Mouse (Mus musculus): ENCODE measurements around the gene Bhlhe23. TPM values are rescaled to one million over a fixed set of nuclear protein-coding genes. Genes with fewer than 3 reads are reported as not detected.

Bhlhe23 gene
- polyA plus RNA-seq, 1 experiment from 2014 or later, result not detected

- no peak for DNase-seq
- Histone ChIP-seq H3K4me3 (replicated peaks) (no peak overlapping the region), H3K27me3 (peaks cover 16% of the 10 kb centered on the region; the same call in 1 of the 2 replicates), H3K4me2 (no peak overlapping the region), H3K27ac (no peak overlapping the region), H3K4me1 (replicated peaks) (no peaks in the 10 kb centered on the region), H3K9ac (no peak overlapping the region), H3K36me3 (no peaks in the 10 kb centered on the region), H3K9me3 (replicated peaks) (no peaks in the 10 kb centered on the region)
- 51% methylated on average over 7 of the region's 7 CpGs for WGBS (ENCODE audit: insufficient replicate concordance)
- ATAC-seq (ENCODE audit: low read depth), result no peak
Measured at GRCm38 (mm10) chr2:180765713-180766112, 11.0 kb downstream of the Bhlhe23 start.

DNA sequence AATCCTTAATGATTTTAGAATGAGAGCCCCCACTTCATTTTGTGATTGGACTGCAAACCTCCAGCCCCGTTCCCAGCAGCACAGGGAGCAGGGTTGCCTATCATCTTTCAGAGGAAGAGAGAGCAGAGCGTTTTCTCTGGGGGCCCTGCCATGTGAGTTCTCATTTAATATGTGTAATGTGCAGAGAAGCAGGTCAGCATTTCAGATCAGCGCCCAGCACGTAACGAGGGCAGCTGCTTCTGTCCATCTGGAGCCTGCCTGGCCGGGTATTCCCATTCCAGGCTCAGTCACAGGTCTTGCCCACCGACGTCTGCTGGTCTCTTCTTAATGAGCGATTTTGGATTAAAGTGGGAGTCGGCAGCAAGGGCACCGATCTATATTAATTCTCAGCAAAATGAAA, 11.7 kb downstream of the Bhlhe23 start:
- DNase-seq (no peak), ATAC-seq (ENCODE audit: low read depth) (no peak)
- H3K36me3 ChIP-seq, result no peaks in the 10 kb centered on the region
- WGBS (ENCODE audit: insufficient replicate concordance), result 66% methylated on average over 11 of the region's 11 CpGs
- no peak overlapping the region for H3K9ac ChIP-seq
- H3K4me3 ChIP-seq (replicated peaks), result no peak overlapping the region
- H3K27ac ChIP-seq, result no peak overlapping the region
- H3K4me2 ChIP-seq, result no peak overlapping the region
- 0 out of 2 replicates have a peak, but pooled peaks cover 12% of the 10 kb centered on the region for H3K27me3 ChIP-seq
- no peaks in the 10 kb centered on the region for H3K4me1 ChIP-seq (replicated peaks)
- H3K9me3 ChIP-seq (replicated peaks), result no peaks in the 10 kb centered on the region

DNA sequence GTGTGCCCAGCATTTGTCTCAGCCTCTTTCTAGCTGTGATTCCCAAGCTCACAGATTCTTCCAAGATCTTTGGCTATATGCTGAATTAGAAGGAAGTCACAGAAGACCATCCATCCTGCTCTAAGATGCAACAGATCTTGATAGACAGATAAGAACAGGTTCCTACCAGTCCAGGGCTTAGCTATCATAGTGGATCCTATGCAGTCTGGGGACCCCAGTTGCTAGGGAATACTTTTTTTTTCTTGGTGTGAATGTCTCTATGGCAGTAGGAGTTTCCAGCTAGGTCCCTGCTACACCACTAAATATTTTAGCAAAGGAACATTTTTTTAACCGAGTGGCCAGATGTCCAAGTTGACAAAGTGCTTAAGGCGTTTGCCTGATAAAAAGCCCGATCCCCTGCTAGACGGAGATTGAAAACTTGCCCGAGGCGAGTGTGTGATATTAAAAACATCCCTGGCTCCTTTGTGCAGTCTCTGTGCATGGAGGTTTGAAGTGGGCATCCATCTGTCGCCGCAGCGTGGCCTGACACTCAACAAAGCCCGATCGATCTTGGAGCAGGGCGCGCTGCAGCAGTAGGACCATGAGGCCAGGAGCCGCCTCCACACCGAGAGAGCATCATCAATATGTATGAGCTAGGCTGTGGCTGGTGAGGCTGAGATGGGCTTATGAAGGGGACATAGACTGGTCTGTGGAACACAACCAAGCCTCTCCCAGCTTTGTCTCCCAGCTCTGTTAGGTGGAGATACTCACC, 18.0 kb downstream of the Bhlhe23 start:
- H3K27me3 ChIP-seq, result 0 out of 2 replicates have a peak, but pooled peaks cover 11% of the 10 kb centered on the region
- DNase-seq (no peak), ATAC-seq (ENCODE audit: low read depth) (no peak)
- H3K36me3 ChIP-seq, result no peaks in the 10 kb centered on the region
- no peak overlapping the region for H3K9ac ChIP-seq
- no peaks in the 10 kb centered on the region for H3K9me3 ChIP-seq (replicated peaks)
- H3K4me3 ChIP-seq (replicated peaks), result no peak overlapping the region
- H3K4me1 ChIP-seq (replicated peaks), result no peaks in the 10 kb centered on the region
- 50% methylated on average over 15 of the region's 15 CpGs for WGBS (ENCODE audit: insufficient replicate concordance)
- no peak overlapping the region for H3K4me2 ChIP-seq
- no peak overlapping the region for H3K27ac ChIP-seq

GRCm38 (mm10) chr2:180756786-180757185, 19.9 kb downstream of the Bhlhe23 start:
- H3K4me2 ChIP-seq, result no peak overlapping the region
- 0 out of 2 replicates have a peak, but pooled peaks cover 7% of the 10 kb centered on the region for H3K27me3 ChIP-seq
- no peak overlapping the region for H3K27ac ChIP-seq
- WGBS (ENCODE audit: insufficient replicate concordance), result 25% methylated on average over 2 of the region's 2 CpGs
- H3K36me3 ChIP-seq, result no peaks in the 10 kb centered on the region
- no peak overlapping the region for H3K9ac ChIP-seq
- H3K4me1 ChIP-seq (replicated peaks), result no peaks in the 10 kb centered on the region
- no peak overlapping the region for H3K4me3 ChIP-seq (replicated peaks)
- no peak for DNase-seq
- no peaks in the 10 kb centered on the region for H3K9me3 ChIP-seq (replicated peaks)
- no peak for ATAC-seq (ENCODE audit: low read depth)

DNA sequence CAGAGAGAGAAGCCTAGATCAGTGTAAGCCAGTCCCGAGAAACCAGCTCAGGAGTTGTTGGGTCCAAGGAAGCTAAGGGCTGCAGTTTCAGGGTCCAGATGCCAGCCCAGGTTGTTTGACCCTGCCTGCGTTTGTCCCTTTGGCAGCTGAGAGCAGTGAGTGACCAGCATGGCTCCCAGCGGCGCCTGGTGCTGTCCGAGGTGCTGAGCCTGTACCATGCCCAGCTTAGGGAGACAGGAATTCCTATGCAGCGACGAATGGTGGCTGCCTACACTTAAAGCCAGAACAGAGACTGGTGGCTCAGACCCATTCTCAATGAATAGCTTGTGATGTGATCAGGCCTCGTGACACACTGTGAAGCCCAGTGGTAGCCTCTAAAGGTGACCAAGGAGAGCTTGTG, 20.8 kb downstream of the Bhlhe23 start:
- Histone ChIP-seq H3K4me3 (replicated peaks) (no peak overlapping the region), H3K9ac (no peak overlapping the region), H3K27ac (no peak overlapping the region), H3K9me3 (replicated peaks) (no peaks in the 10 kb centered on the region), H3K4me1 (replicated peaks) (no peaks in the 10 kb centered on the region), H3K27me3 (0 out of 2 replicates have a peak, but pooled peaks cover 7% of the 10 kb centered on the region), H3K36me3 (no peaks in the 10 kb centered on the region), H3K4me2 (no peak overlapping the region)
- 3% methylated on average over 8 of the region's 8 CpGs for WGBS (ENCODE audit: insufficient replicate concordance)
- no peak for ATAC-seq (ENCODE audit: low read depth)
- DNase-seq, result no peak

DNA sequence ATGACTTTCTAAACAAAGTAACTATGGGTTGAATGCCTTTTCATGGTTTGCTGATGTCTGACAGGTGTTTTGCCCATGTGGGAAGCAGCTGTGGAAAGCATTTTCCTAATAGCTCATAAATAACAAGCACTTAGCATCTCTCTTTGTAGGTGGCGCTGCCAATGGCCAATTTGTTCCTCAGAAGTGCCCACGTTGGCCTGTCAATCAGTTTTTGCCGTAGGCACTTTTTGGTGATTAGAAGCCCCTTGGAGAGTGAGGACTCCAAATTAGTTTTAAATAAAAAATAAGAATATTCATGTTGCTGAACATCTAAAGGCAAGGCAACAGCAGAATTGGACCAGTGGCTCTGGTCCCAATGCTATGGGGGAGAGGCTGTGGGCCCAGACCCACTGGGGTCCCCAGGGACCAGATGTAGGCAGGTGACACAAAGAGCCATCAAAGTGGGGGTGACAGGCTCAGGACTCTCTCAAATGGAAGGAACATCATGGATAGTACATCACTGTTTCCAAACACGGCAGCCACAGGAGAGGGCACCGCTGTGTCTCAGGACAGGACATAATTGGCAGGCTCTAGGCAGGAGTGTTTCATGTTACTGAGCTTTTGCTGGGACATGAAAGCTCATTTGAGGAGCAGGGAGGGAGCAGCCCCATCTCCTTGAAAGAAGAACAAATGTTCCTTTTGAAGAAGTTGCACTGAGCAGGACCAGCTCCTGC, 21.6 kb downstream of the Bhlhe23 start:
- H3K4me3 ChIP-seq (replicated peaks), result no peak overlapping the region
- no peaks in the 10 kb centered on the region for H3K36me3 ChIP-seq
- DNase-seq (no peak), ATAC-seq (ENCODE audit: low read depth) (no peak)
- H3K9me3 ChIP-seq (replicated peaks), result no peaks in the 10 kb centered on the region
- H3K4me2 ChIP-seq, result no peak overlapping the region
- H3K9ac ChIP-seq, result no peak overlapping the region
- 69% methylated on average over 5 of the region's 5 CpGs for WGBS (ENCODE audit: insufficient replicate concordance)
- H3K27me3 ChIP-seq, result 0 out of 2 replicates have a peak, but pooled peaks cover 7% of the 10 kb centered on the region
- H3K4me1 ChIP-seq (replicated peaks), result no peaks in the 10 kb centered on the region
- no peak overlapping the region for H3K27ac ChIP-seq

DNA sequence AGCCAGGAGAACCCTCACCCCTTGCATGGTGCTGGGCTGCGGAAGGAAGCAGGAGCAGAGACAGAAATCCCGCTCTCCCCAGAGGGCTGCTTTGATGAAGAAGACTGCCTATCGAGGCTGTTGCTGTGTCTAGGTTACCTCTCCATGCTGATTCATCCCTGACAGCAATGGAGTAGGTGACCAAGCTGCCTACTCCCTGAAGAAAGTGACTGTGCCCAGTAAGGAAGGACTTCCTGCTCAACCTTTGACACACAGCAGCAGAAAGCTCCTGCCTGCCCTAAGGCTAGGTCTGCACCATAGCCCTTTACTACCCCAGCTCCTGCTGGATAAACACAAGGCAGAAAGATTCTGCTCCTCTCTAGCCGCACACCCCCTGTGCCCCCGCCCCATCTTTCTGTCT, 27.8 kb downstream of the Bhlhe23 start:
- 43% methylated on average over 5 of the region's 5 CpGs for WGBS (ENCODE audit: insufficient replicate concordance)
- Histone ChIP-seq H3K27me3 (peaks cover 11% of the 10 kb centered on the region; the same call in 1 of the 2 replicates), H3K27ac (no peak overlapping the region), H3K36me3 (no peaks in the 10 kb centered on the region), H3K9me3 (replicated peaks) (no peaks in the 10 kb centered on the region), H3K4me1 (replicated peaks) (no peaks in the 10 kb centered on the region), H3K9ac (no peak overlapping the region), H3K4me2 (no peak overlapping the region), H3K4me3 (replicated peaks) (no peak overlapping the region)
- DNase-seq, result no peak
- no peak for ATAC-seq (ENCODE audit: low read depth)

DNA sequence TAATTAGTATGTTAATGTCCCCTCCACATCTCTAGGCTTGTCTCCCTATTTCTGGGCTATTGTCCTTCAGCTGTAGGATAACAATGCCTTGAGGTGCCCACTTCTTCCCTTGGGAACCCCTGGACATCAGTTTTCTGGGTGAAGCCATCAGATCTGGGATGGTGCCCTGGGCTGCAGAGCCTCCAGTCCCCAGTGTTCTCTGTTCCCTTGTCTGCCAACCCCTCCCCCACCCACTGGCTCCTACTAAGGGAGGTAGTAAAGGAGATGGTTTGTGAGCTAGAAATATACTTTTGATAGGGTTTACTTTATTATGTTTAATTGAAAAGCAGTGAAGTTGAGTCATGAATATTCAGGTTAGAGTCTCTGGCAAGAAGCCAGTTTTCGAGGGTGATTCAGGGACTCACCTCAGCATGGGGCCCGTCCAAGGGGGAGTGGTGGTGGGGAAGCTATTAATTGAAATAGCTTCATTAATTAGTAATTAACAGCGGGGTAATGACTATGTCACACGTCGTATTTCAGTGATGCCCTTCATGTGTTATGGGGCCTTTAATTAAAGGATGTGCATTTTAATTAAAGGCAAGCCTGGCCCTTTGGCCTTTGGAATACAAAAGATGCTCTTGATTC, 30.0 kb downstream of the Bhlhe23 start:
- H3K36me3 ChIP-seq, result no peaks in the 10 kb centered on the region
- no peaks in the 10 kb centered on the region for H3K9me3 ChIP-seq (replicated peaks)
- H3K4me3 ChIP-seq (replicated peaks), result no peak overlapping the region
- H3K27me3 ChIP-seq, result peaks cover 11% of the 10 kb centered on the region; the same call in 1 of the 2 replicates
- WGBS (ENCODE audit: insufficient replicate concordance), result 32% methylated on average over 5 of the region's 5 CpGs
- H3K27ac ChIP-seq, result no peak overlapping the region
- no peak overlapping the region for H3K4me2 ChIP-seq
- ATAC-seq (ENCODE audit: low read depth) (no peak), DNase-seq (no peak)
- no peak overlapping the region for H3K9ac ChIP-seq
- no peaks in the 10 kb centered on the region for H3K4me1 ChIP-seq (replicated peaks)

DNA sequence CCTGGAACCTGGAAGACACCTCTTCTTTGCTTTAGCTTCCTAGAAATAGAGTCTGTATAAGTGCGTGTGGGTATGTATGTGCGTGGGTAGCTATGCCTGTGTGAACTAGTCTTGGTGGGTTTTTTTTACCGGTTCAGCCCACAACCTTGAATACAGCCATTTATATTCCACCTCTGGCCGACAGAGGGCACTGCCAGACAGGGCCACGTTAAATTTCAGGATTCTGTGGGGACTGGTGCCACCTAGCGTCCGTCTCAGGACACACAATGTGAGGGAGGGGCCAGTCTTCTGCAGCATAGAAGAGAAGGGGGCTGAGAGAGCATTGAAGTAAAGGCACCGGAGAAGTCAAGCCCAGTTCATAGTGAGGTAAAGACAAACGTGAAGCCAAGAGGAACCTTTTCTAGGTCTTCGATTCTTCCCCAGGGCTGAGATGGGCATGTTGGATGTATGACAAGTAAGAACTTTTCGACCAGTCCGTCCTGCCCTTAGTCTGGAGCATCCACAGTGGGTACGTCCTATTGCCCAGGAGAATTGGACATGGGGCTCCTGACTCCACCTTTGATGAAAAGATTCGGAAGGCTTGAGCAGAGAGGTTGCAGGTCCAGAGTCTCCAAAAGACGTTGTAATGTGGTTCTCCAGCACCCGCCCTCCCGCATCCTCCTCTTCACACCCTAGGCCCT, 31.3 kb downstream of the Bhlhe23 start:
- no peaks in the 10 kb centered on the region for H3K4me1 ChIP-seq (replicated peaks)
- H3K4me2 ChIP-seq, result no peak overlapping the region
- no peak overlapping the region for H3K27ac ChIP-seq
- 31% methylated on average over 17 of the region's 17 CpGs for WGBS (ENCODE audit: insufficient replicate concordance)
- peak; percentile 67 for ATAC-seq (ENCODE audit: low read depth)
- peak; percentile 71 for DNase-seq
- no peak overlapping the region for H3K4me3 ChIP-seq (replicated peaks)
- no peak overlapping the region for H3K9ac ChIP-seq
- no peaks in the 10 kb centered on the region for H3K36me3 ChIP-seq
- peaks cover 11% of the 10 kb centered on the region; the same call in 1 of the 2 replicates for H3K27me3 ChIP-seq
- no peaks in the 10 kb centered on the region for H3K9me3 ChIP-seq (replicated peaks)

GRCm38 (mm10) chr2:180743321-180743720, 33.4 kb downstream of the Bhlhe23 start:
- ATAC-seq (ENCODE audit: low read depth) (no peak), DNase-seq (no peak)
- Histone ChIP-seq H3K9ac (no peak overlapping the region), H3K27me3 (0 out of 2 replicates have a peak, but pooled peaks cover 3% of the 10 kb centered on the region), H3K36me3 (no peaks in the 10 kb centered on the region), H3K9me3 (replicated peaks) (no peaks in the 10 kb centered on the region), H3K4me2 (no peak overlapping the region), H3K27ac (no peak overlapping the region), H3K4me1 (replicated peaks) (no peaks in the 10 kb centered on the region), H3K4me3 (replicated peaks) (no peak overlapping the region)
- WGBS (ENCODE audit: insufficient replicate concordance), result 85% methylated on average over 2 of the region's 2 CpGs

DNA sequence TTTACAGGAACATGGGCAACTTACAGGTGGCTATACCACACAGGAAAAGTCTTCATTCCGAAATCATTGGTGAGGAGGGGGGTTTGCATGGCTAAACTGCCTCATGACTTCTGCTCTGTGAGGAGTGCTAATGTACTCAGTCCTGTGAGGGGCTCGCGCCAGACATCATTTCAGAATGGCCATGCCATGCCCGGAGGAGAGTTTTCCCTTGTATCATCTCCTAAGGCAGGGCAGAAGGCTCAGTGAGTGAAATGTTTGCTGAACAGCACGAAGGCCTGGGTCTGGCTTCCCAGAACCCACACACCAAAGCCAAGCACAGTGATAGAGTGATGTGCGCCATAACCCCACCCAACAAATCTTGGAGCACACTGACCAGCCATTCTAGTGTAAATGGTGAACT, 33.9 kb downstream of the Bhlhe23 start:
- ATAC-seq (ENCODE audit: low read depth), result no peak
- Histone ChIP-seq H3K9me3 (replicated peaks) (no peaks in the 10 kb centered on the region), H3K27ac (no peak overlapping the region), H3K4me1 (replicated peaks) (no peaks in the 10 kb centered on the region), H3K9ac (no peak overlapping the region), H3K27me3 (0 out of 2 replicates have a peak, but pooled peaks cover 3% of the 10 kb centered on the region), H3K36me3 (no peaks in the 10 kb centered on the region), H3K4me3 (replicated peaks) (no peak overlapping the region), H3K4me2 (no peak overlapping the region)
- WGBS (ENCODE audit: insufficient replicate concordance), result 73% methylated on average over 6 of the region's 6 CpGs
- DNase-seq, result no peak
